Mouse (Mus musculus) midbrain, embryonic 11.5 days (tissue): ENCODE results near the gene Timmdc1. TPM values are rescaled to one million over a fixed set of nuclear protein-coding genes. Genes with fewer than 3 reads are reported as not detected.

ENCODE experiments used
- ATAC-seq: fragments of 200-750 bp; cut with Nextera tagmentation; 2 replicates; pipeline ENCODE4 v1.8.0; 2017; ENCODE audit warnings: moderate TSS enrichment, moderate library complexity; ENCODE audit not compliant: low FRiP score
- DNase-seq: peaks from one replicate; pipeline ENCODE4 v3.0.0; 2015; ENCODE audit warnings: low spot score; ENCODE audit errors: missing footprints
- H3K27ac ChIP-seq: fragments of 300-500 bp; sonication (generic); 2 replicates; pipeline ENCODE4 v1.5.1; 2014; ENCODE audit warnings: low read depth, low read length
- H3K27me3 ChIP-seq: fragments of 300-500 bp; sonication (generic); 2 replicates; pipeline ENCODE4 v1.6.1; 2014; ENCODE audit warnings: mild to moderate bottlenecking, low read length, moderate library complexity, mixed read lengths; ENCODE audit not compliant: control insufficient read depth, insufficient read depth
- H3K36me3 ChIP-seq: fragments of 300-500 bp; sonication (generic); 2 replicates; pipeline ENCODE4 v1.6.1; 2014; ENCODE audit warnings: mild to moderate bottlenecking, low read length, moderate library complexity, mixed read lengths; ENCODE audit not compliant: control insufficient read depth, insufficient read depth
- H3K4me1 ChIP-seq: fragments of 300-500 bp; sonication (generic); 2 replicates; pipeline ENCODE4 v1.6.1; 2014; ENCODE audit warnings: low read length; ENCODE audit not compliant: control insufficient read depth, insufficient read depth
- H3K4me2 ChIP-seq: fragments of 300-500 bp; sonication (generic); 2 replicates; pipeline ENCODE4 v1.6.1; 2014; ENCODE audit warnings: mild to moderate bottlenecking, moderate library complexity
- H3K4me3 ChIP-seq: fragments of 300-500 bp; sonication (generic); 2 replicates; pipeline ENCODE4 v1.5.1; 2014; ENCODE audit warnings: low read depth, low read length
- H3K9ac ChIP-seq: fragments of 300-500 bp; sonication (generic); 2 replicates; pipeline ENCODE4 v1.6.1; 2014; ENCODE audit warnings: low read length
- H3K9me3 ChIP-seq: fragments of 300-500 bp; sonication (generic); 2 replicates; pipeline ENCODE4 v1.6.1; 2016; ENCODE audit warnings: low read length; ENCODE audit not compliant: control insufficient read depth
- WGBS: fragments of 180-500 bp; shearing (Covaris S2); extraction: QIAGEN DNeasy Blood & Tissue Kit; methylation state at CpG from one replicate; pipeline ENCODE4 v1.1.7; 2014; 5-methylcytosine and 5-hydroxymethylcytosine counted together
- polyA plus RNA-seq: library from polyadenylated mRNA; unstranded; fragments of >200 nt; fragmentation: Nextera tagmentation; extraction: Ambion mirVana; gene quantifications from 2 replicates; pipeline ENCODE4 v1.2.1, GENCODE M21; 2014

Timmdc1 gene
- polyA plus RNA-seq, 1 experiment from 2014 or later = 27.6 TPM

DNA sequence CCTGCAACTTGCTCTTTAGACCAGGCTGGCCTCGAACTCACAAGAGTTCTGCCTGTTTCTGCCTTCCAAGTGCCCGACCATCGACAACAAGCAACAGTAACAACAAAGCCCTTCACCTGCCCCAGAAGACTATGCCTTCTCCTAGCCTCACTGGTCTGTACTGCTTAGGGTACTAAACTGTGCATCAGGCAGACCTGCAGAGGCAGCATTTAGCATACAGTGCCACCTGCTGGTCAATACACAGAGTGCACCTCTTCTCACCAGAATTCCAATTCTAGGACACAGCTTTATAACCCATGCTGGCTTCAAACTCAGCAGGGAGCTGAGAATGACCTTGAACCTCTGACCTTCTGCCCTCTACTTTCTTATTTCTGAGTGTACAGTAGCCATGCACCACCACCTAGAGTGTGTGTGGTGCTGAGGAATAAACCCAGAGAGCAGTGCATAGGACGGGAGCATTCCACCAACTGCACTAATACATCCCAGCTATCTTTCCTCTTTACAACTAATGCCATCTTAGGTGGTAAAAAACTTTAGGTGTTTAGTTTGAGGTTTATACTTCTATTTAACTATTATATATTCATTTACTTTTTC, 16.3 kb downstream of the Timmdc1 start:
- Histone ChIP-seq H3K4me2 (no peak overlapping the region), H3K4me1 (no peaks in the 10 kb centered on the region), H3K27ac (no peak overlapping the region), H3K4me3 (no peak overlapping the region), H3K27me3 (no peaks in the 10 kb centered on the region), H3K36me3 (peaks cover 9% of the 10 kb centered on the region; the same call in 1 of the 2 replicates), H3K9me3 (no peaks in the 10 kb centered on the region), H3K9ac (no peak overlapping the region)
- DNase-seq = peak; percentile 95
- WGBS = 77% methylated on average over 4 of the region's 4 CpGs
- ATAC-seq = peak; percentile 77

DNA sequence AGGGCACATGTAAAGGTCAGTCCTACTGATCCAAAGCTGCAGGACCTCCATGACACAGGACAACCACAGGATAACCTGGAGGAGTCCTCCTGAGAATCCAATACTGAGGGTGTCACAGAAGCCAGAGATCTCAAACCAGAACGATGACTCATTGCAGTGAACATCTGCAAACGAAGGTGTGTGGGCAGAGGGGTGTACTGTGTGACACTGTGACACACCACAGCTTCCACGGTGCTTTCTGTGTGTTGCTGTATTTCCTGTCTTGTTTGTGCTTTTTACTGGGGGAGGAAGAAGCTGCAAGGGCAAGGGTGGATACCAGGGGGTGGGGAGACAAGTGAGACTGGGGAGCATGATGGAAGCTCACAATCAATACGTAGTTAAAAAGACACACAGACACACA, 18.9 kb downstream of the Timmdc1 start:
- no peak for DNase-seq
- Histone ChIP-seq H3K27ac (no peak overlapping the region), H3K4me1 (no peaks in the 10 kb centered on the region), H3K4me2 (no peak overlapping the region), H3K9me3 (no peaks in the 10 kb centered on the region), H3K4me3 (no peak overlapping the region), H3K27me3 (no peaks in the 10 kb centered on the region), H3K36me3 (peaks cover 10% of the 10 kb centered on the region; the same call in 1 of the 2 replicates), H3K9ac (no peak overlapping the region)
- ATAC-seq = no peak
- 93% methylated on average over 4 of the region's 4 CpGs for WGBS

DNA sequence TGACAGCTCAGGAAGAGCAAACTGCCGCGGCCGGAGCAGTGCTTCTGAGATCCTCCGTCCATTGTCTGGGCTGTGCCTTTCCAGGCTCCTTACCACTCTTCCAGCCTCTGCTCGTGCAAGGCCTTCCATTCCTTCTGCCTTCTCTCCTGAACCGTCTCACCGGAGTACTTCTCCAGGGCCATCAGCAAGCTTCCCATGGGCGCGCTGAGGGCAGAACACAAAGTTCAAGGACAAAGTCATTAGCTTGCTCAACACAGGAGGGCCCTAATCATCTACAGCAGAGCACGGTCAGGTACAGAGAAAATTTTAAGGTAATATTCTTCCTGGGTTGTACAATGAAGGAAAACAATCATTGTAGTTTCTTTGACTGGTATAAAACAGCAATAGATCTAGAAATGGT, 20.0 kb downstream of the Timmdc1 start:
- H3K27ac ChIP-seq = no peak overlapping the region
- no peak overlapping the region for H3K9ac ChIP-seq
- no peaks in the 10 kb centered on the region for H3K9me3 ChIP-seq
- H3K36me3 ChIP-seq = peaks cover 17% of the 10 kb centered on the region; the same call in 1 of the 2 replicates
- no peaks in the 10 kb centered on the region for H3K4me1 ChIP-seq
- H3K4me2 ChIP-seq = no peak overlapping the region
- DNase-seq (no peak), ATAC-seq (no peak)
- H3K27me3 ChIP-seq = no peaks in the 10 kb centered on the region
- WGBS = 94% methylated on average over 10 of the region's 10 CpGs
- H3K4me3 ChIP-seq = no peak overlapping the region

DNA sequence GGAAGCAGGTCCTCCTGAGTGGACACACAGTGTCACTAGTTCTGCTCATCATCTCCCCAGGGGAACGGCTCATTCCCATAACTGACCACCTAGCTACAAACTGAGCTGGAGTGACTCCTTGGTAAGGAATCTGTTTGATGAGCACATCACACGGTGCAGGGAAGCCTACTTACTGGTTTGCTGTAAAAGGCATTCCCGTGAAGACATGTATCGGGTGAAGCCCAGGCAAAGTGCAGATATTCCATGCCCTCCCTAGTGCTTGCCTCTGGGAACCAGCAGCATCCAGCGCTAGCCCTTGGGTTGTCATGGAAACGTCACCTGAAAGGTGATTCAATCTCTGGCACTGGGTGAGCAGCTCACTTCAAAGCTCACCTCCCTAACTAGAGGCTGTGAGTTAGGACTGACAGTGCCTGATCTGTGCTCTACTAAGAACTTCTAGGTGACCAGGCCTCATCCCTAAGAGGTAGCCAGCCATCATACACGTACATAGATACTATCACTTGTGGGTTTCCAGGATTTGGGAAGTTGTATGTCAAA, 25.8 kb downstream of the Timmdc1 start:
- peaks cover 16% of the 10 kb centered on the region; the same call in 1 of the 2 replicates for H3K36me3 ChIP-seq
- no peak overlapping the region for H3K4me3 ChIP-seq
- H3K9ac ChIP-seq = no peak overlapping the region
- H3K4me2 ChIP-seq = no peak overlapping the region
- DNase-seq (no peak), ATAC-seq (no peak)
- WGBS = 82% methylated on average over 7 of the region's 7 CpGs
- H3K27me3 ChIP-seq = no peaks in the 10 kb centered on the region
- H3K27ac ChIP-seq = no peak overlapping the region
- H3K9me3 ChIP-seq = no peaks in the 10 kb centered on the region
- no peaks in the 10 kb centered on the region for H3K4me1 ChIP-seq

DNA sequence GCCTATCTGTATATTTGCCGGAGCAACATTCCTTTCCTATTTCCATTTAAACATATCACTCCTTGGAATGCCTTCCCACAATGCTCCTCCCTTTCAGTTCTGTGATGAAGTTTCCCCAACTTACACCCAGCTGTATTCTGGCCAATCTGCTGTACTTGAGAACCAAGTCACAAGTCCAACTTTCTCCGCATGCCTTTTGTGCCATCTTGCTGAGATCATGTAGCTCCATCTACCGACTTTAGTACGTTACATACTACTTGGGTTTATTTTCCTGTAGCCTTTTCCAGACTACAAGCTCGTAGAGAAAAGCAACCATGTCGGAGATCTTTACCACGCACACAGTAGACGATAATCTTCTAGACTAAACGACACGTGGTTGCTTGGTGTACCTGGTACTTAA, 28.6 kb downstream of the Timmdc1 start:
- WGBS = 89% methylated on average over 10 of the region's 10 CpGs
- Histone ChIP-seq H3K4me2 (no peak overlapping the region), H3K27ac (no peak overlapping the region), H3K4me1 (no peaks in the 10 kb centered on the region), H3K9ac (no peak overlapping the region), H3K4me3 (no peak overlapping the region), H3K27me3 (no peaks in the 10 kb centered on the region), H3K9me3 (no peaks in the 10 kb centered on the region), H3K36me3 (peaks cover 10% of the 10 kb centered on the region; the same call in 1 of the 2 replicates)
- ATAC-seq (no peak), DNase-seq (no peak)

DNA sequence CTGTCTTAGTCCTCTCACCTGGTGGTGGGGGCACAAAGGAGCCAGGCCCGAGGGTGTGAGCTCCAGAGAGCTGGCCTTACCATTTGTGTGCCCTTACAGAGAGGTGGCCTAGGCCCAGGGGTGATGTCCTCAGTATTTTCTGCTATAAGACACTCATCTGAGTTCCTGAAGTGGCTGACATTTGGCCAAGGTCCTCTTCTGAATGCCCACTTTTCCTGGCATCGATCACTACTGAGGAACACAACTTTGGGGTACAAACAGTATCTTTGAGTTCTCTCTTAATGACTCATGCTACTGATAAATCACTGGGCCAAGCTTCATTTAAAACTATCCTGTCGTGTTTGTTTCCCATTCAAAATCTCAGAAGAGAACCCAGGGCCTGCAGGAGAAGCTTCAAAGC, 29.9 kb downstream of the Timmdc1 start:
- no peak overlapping the region for H3K4me2 ChIP-seq
- WGBS = 79% methylated on average over 3 of the region's 3 CpGs
- DNase-seq (no peak), ATAC-seq (no peak)
- no peak overlapping the region for H3K4me3 ChIP-seq
- H3K9me3 ChIP-seq = no peaks in the 10 kb centered on the region
- H3K4me1 ChIP-seq = no peaks in the 10 kb centered on the region
- peaks cover 4% of the 10 kb centered on the region; the same call in 1 of the 2 replicates for H3K36me3 ChIP-seq
- H3K9ac ChIP-seq = no peak overlapping the region
- no peaks in the 10 kb centered on the region for H3K27me3 ChIP-seq
- no peak overlapping the region for H3K27ac ChIP-seq

DNA sequence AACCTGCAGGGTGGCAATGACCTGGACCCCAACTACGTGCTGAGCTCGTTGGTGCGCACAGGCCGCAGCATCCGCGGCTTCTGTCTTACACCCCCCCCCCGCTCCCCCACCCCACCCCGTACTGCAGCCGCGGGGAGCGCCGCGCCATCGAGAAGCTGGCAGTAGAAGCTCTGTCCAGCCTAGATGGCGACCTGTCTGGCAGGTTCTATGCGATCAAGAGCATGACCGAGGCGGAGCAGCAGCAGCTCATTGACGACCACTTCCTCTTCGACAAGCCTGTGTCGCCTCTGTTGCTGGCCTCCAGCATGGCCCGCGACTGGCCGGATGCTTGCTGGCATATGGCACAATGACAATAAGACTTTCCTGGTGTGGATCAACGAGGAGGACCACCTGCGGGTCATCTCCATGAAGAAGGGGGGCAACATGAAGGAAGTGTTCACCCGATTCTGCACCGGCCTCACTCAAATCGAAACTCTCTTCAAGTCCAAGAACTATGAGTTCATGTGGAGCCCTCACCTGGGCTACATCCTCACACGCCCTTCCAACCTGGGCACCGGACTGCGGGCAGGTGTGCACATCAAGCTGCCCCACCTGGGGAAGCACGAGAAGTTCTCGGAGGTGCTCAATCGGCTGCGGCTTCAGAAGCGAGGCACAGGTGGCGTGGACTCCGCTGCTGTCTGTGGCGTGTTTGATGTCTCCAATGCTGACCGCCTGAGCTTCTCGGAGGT, 38.7 kb downstream of the Timmdc1 start:
- 39% methylated on average over 42 of the region's 42 CpGs for WGBS
- peak overlapping the region; percentile 26 for H3K4me3 ChIP-seq
- H3K4me2 ChIP-seq = peak overlapping the region; percentile 43
- peak; percentile 85 for DNase-seq
- no peaks in the 10 kb centered on the region for H3K9me3 ChIP-seq
- H3K27ac ChIP-seq = no peak overlapping the region
- H3K9ac ChIP-seq = no peak overlapping the region
- H3K27me3 ChIP-seq = peaks cover 6% of the 10 kb centered on the region
- no peaks in the 10 kb centered on the region for H3K36me3 ChIP-seq
- no peaks in the 10 kb centered on the region; the same call in 1 of the 2 replicates for H3K4me1 ChIP-seq
- ATAC-seq = peak; percentile 52

DNA sequence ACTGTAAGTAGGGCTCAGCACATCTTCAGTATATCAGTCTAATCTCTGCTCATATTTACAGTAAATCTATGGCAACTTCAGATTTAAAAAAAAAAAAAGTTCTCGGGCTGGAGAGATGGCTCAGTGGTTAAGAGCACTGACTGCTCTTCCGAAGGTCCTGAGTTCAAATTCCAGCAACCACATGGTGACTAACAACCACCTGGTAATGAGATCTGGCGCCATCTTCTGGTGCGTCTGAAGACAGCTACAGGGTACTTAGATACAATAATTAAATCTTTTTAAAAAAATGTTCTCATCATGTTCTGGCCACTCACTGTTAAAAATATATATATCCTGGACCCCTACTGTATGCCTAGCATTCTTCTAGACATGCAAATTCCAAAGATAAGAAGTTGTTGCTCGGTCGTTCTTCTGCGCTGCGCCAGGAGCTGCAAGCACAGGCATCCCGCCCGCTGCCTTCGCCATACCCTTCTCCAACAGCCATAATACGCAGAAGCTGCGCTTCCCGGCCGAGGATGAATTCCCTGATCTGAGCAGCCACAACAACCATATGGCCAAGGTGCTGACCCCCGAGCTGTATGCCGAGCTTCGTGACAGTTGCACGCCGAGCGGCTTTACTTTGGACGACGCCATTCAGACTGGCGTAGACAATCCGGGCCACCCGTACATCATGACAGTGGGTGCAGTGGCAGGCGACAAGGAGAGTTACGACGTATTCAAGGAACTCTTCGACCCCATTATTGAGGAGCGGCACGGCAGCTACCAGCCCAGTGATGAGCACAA, 39.5 kb downstream of the Timmdc1 start:
- no peaks in the 10 kb centered on the region for H3K9me3 ChIP-seq
- H3K36me3 ChIP-seq = no peaks in the 10 kb centered on the region
- H3K4me1 ChIP-seq = no peaks in the 10 kb centered on the region; the same call in 1 of the 2 replicates
- peak overlapping the region; percentile 43 for H3K4me2 ChIP-seq
- WGBS = 25% methylated on average over 32 of the region's 32 CpGs
- H3K27me3 ChIP-seq = peaks cover 6% of the 10 kb centered on the region
- peak overlapping the region; percentile 26 for H3K4me3 ChIP-seq
- no peak overlapping the region for H3K9ac ChIP-seq
- no peak overlapping the region for H3K27ac ChIP-seq
- peak; percentile 92 for DNase-seq
- peak; percentile 68 for ATAC-seq
